Mouse (Mus musculus) adrenal gland, postnatal 14 days (tissue): ENCODE measurements around the gene Gdf2. TPM values are rescaled to one million over a fixed set of nuclear protein-coding genes. Genes with fewer than 3 reads are reported as not detected.

Source experiments
- DNase-seq: peaks from one replicate; pipeline ENCODE4 v3.0.0; 2021; ENCODE audit warnings: mixed read lengths
- long read RNA-seq, 2 experiments: library from polyadenylated mRNA; stranded (forward); transcript quantifications; one replicate each; pipeline ENCODE4 v2.0.0; 2021
- total RNA-seq: library from RNA; stranded (reverse); gene quantifications from 2 replicates; pipeline ENCODE4 v1.2.3, GENCODE M21; 2021

Gdf2 gene
- total RNA-seq, result 3.1 TPM in 1 of 2 replicates, not detected in the other
- long read RNA-seq, experiment 1, result 0 reads
- long read RNA-seq, experiment 2, partial matches to known transcripts, result 2 of 3 reads
- long read RNA-seq, experiment 2, other reads (novel, unspliced or antisense), result 0 of 3 reads

DNA sequence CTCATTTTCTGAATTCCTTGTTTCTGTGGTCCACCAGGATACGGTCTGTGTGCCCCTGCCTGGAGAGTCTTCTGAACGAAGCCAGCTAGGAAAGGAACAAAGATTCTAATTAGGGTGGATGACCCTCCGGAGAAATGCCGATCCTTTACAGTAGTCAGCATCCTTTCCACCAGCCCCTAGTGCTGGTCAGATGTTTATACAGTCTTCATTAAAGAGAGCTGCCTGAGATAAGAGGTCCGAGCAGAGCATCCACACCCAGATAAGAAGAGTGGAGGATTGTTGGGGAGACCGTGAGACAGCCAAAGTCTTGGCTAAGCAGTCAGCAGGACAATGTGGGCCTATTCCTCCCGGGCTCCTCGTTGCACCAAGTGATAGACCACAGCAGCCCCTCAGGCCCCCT lies at the start of gene Gdf2:
Gene Gdf2, plus strand, starts transcription at position 301 of the 400 bp plus-strand sequence.
- DNase-seq, result no peak

DNA sequence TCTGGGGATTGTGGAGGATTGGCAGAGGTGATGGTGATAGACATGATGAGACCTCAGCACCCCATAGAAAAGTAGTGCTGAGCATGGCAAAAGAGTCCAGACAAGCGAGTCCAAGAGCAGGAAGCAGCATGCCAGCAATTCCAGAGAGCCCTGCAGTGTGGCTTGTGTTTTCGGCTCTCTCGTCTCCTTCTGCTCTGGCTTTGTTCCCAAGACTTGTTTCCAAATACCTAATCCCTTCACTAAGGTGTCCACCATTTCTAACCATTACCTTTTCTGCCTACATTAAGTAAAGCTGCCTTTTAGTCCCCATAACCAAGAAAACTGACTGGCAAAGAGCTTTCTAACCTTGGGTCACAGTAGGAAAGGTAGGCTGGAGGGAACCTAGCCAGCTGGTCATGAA lies 49.3 kb upstream of the Gdf2 start:
- no peak for DNase-seq

DNA sequence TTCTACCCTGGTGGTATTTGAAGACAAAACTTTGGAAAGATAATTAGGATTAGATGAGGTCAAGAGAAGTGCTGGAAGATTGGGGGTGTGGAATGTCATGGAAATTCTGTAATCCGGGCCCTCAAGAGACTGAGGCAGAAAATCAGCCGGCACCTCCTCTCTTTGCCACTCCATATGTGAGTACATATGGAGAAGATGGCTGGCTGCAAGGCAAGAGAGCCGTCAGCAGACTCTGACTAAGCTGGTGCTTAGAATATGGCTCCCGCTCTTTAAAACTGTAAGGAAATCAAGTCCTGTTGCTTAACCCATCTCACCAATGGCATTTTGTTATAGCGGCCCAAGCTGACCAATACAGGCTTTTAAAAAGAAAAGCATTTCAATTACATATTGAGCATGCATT lies 45.1 kb upstream of the Gdf2 start:
- DNase-seq, result no peak

DNA sequence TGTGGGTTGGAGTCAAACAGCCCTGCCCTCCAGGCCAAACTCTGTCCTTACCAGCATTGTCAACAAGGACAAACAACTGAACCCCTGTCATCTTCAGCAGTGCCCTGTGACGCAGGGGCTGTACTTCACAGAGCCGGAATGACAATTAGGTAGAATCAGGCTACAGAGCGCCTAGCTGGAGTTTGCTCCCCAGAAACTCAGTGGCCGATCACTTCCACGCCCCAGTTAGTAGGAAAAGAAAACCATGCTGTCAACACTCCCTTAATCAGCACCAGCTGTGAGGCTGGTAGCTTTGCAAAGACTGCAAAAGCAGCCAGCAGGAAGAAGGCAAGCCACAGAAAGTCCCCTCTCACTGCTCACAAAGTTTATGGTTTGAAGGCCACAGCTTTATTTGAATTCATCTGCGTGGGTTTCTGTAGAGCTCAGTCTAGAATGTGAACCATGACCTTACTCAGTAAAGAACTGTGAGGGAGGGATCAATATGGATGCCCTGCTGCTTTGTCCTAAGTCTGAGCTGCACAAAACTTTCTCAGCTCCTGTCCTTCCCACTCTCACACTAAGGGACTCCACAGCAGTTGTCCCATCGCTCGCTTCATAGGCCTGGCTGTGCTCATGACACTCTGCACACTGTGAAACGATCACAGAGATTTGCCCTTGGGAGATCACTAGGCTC lies 44.1 kb upstream of the Gdf2 start:
- peak; percentile 7 for DNase-seq

DNA sequence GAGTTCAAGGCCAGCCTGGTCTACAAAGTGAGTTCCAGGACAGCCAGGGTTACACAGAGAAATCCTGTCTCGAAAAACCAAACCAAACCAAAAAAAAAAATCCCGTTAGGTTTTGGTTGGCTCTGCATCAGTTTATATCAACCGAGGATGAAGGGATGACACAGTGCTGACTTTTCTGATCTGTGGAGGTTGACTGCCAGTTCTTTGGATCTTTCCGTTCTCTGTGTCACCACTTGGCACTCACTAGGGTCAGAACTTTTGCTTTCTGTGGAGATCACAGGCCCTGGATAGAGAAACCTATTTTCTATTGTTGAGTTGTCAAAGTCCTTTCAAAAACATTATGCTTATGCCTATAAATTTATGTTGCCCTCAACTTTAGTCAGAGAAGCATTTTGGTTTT lies 38.1 kb upstream of the Gdf2 start:
- DNase-seq, result no peak

DNA sequence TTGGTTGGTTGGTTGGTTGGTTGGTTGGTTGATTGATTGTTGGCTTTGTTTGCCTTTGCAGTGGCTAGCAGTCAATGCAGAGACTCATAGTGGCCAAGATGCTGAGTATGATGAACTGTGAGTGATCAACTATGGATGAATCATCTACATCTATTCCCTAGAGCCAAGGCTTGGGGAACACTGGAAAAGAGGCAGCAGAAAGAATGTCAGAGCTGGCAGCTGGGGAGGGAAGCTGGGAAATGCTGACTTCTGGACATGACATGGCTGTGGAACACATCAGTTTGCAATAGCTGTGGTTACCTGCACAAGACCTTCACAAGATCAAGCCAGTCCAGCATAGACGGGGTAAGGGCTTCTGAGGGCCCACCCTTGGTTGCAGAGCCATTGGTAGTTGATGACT lies 37.6 kb upstream of the Gdf2 start:
- DNase-seq, result no peak

DNA sequence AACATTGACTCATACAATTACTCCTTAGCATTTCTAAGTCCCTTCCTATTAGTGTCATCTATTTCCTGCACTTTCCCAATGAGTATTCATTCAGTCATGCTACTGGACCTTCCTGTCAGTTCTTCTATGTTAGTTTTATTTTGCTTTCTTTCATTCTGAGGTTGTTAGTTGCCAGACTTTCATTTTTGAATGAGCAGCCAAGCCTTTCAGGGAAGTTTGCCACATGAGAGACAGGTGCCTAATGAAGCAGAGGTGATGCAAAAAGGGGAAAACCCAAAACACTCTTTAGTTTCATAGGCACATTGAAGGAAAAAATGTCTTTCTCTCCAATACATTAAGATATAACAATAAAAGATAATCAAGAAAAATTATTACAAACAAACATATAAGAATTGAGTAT lies 36.0 kb upstream of the Gdf2 start:
- DNase-seq, result no peak

DNA sequence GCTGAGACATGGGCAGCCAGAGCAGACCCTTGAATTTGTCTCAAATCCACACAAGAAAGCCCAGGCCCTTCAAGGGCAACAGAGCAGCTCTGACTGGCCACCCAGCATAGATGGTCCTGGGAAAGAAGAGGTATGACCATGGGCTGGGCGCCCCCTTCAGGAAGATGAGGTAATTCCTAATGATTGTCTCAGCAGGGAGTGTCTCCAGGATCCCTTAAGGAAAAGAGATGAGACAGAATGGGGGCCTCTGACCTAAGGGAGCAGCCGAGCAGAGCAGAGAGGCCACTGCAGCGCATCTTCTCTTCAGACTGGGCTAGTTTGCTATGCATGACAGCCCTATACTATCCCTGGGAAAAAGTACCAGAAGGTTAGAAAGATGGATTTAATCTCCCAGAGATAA lies 27.1 kb upstream of the Gdf2 start:
- DNase-seq, result peak; percentile 84

DNA sequence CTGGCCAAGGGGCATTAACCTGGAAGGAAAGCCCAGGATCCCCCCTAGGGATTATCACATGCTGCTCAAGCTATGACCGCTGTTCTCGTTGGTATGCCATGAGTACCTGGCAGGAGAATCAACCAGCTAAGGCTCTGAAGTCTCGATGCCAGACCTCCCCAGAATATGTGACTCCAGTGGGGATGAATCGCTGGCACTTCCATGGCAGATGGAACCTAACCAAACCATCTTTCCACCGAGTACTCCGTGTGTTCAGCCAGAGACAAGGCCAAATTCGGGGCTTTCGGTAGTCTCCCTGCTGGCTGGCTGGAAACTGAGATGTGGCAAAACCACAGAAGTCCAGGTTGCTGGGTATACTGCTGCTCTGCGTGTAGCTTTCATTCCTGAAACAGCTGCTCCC lies 26.6 kb upstream of the Gdf2 start:
- no peak for DNase-seq

DNA sequence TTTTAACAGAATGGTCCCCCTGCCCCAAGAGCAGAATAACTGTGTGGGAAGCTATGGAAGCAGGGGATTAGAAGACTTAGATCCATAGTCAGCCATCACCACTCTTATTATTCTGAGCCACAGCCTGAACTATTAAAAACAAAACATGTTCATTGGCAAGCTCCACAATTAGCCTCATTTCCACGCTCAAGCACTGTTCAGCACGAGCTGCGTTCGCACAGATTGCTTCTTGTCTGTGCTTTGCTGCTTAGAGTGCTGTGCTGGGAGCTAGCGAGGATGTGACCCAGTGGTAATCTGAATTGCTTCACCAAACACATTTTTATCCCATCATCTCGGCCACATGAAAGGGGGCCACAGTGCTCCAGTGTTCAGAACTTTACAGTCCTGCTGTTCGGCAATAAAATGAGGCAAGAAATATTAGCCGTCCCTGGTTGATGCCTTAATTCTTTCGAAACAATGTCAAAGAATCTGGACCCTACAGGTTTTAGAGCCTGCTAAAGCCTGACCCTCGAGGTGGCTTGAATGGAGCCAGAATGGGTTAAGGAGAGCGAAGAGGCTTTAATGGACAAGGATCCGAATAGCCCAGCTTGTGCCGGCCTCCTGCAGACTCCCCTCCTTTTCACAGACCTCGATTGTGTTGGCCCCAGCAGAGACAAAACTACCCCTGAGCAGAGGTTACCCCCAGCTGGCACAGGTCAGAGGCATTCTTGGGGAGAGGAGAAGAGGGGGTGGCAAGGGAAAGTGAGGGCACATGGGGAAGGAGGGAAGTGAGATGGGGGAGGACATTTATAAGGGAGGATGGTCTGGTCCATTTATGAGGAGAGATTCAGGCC lies 19.9 kb upstream of the Gdf2 start:
- no peak for DNase-seq

DNA sequence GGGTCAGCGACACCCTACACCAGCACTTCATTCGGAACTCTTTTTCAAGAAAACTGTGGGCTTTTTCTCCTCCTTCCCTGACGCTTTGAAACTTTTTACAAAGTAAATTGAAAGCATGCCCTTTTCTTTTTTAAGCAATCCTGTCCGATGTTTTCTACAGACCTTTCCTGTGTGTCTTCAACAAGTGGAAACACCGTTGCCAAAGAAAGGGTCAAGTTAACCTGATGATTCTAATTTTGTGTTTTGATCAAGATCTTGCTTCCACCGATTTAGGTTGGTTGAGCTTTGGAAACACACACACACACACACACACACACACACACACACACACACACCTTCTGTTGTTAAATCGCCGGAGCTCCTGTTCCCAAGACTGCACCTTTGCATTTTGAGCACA lies 18.1 kb upstream of the Gdf2 start:
- DNase-seq, result no peak

DNA sequence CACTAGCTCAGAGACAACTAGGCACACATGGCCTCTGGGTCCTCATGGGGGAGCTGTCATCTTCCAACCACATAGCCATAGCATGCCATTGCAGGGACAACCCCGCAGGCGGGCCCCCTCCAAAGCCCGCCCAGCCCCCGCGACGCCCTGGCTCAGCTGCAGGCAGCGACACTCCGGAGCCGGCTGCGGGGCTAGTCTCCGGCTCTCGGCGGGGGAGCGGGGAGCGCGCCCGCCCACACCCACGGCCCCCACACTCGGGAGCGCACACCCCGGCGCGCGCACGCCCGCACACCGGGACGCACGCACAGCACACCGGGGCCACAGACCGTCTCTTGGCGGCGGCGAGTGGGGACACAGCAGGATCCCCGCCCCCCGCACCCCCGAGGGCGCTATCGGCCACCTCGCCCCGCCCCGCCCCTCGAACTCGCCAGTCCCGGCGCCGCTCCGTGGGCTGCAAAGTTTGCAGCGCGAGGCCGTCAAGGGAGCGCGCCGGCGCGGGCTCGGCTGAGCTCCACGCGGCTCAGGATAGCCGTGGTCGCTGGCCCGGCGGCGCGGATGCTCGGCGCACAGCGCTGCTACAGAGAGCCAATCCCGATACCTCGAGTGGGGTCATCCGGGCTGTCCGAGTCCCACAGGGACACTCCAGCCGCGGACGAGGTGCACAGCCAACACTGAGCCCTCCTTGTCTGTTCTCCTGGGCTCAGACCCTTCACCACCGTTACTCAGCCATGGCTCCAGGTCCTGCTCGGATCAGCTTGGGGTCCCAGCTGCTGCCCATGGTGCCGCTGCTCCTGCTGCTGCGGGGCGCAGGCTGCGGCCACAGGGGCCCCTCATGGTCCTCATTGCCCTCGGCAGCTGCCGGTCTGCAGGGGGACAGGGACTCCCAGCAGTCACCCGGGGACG lies 17.4 kb upstream of the Gdf2 start, which contains the start of gene Gdf10:
Gene Gdf10, plus strand, starts transcription at position 420 of the 903 bp plus-strand sequence.
- peak; percentile 56 for DNase-seq

DNA sequence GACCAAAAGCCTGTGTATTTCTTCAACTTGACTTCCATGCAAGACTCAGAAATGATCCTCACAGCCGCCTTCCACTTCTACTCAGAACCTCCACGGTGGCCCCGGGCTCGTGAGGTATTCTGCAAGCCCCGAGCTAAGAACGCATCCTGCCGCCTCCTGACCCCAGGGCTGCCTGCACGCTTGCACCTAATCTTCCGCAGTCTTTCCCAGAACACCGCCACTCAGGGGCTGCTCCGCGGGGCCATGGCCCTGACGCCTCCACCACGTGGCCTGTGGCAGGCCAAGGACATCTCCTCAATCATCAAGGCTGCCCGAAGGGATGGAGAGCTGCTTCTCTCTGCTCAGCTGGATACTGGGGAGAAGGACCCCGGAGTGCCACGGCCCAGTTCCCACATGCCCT lies 9.0 kb upstream of the Gdf2 start:
- DNase-seq, result no peak

DNA sequence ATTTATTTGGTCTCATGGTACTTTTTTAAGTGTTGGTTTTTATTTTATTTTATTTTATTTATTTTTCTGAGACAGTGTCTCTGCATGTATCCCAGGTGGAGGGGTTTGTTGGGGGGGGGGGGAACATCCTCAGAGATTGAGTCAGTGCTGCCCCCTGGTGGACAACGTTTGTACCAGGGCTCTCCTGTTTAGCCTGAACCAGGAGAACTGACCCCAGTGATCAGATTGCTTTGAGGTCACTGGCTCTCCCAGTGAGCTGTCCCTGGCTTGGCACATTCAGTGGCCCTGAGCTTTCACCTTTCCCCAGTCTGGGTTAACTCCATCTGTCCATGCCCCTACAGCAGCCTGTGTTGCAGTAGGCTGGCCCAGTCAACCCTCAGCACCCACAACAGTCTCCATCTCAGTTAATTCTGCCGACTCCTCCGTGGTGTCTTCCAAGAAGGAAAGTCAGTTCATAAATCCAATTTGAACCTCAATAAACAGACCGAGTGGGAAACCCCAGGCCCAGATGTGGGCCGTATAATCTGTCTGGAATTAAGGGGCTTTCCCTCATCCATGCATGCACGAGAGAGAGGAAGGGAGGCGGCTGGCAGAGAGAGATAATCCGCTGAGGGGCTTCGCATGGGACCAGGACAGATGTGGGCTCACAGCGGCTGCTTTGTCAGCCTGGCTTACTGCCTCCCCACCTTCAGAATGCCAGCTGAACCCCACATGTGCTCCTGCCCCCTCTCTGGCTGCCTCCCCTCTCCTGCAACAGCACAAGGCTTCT lies 7.7 kb upstream of the Gdf2 start:
- peak; percentile 84 for DNase-seq

DNA sequence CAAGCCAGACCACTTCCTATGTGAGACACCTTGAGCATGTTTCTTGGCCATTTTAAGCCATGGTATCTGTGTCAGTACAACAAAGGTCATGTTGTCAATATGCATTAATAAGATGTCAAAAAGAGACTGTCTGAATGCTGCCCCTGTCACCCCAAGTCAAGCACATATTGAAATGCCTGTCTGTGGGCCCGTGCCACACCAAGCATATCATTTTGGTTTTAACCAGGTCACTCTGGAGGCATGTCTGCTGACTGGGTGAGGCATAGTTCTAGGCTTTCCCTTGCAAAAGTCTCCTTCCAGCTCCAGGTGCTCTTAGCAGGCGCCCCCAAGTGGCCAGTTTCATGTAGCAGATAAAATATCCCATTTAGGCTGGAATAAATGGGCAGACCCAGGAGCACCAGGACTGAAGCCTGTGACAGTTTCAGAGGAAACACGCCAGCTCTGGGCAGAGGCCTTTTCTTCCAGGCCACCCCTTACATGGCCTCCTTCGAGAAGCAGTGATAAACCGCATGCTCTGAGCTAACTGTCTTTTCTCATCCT lies 7.0 kb upstream of the Gdf2 start:
- peak; percentile 68 for DNase-seq

DNA sequence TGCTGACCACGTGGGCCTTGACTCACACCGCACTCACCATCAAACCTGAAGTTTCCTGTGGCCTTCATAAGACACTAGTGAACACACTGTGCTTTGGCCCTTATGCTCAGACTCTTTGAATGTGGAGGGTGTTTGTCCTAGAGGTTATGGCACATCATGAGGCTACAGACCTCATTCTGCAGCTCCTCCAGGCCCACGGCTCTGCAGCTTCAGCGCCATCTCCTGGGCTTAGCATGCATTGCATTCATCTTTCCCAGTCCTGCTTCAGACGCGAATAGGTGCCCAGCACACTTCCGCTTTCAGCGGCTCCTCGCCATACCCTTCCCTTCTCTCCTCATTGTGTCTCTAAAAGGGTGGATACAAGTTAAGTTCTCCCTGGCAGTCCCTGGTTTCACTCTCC lies 1.7 kb upstream of the Gdf2 start:
- peak; percentile 84 for DNase-seq

DNA sequence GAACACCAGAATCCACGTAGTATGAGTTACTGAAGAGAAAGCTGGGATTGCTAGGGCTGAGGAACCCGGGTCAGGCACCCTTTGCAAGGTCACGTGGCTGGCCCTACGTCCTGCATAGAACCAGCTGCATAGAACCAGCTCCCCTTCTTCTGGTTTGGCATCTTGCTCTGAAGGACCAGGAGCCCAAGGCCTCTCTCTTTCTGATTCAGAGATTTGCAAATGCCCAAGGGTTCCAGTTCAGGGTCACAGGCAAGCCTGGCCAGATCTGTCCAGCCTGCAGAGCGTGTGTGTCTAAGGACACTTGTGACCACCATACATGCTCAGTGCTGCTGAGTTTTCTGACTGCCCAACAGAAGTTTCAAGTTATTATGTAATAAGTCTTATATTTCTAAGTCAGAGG lies 1.4 kb downstream of the Gdf2 start:
- DNase-seq, result peak; percentile 64

DNA sequence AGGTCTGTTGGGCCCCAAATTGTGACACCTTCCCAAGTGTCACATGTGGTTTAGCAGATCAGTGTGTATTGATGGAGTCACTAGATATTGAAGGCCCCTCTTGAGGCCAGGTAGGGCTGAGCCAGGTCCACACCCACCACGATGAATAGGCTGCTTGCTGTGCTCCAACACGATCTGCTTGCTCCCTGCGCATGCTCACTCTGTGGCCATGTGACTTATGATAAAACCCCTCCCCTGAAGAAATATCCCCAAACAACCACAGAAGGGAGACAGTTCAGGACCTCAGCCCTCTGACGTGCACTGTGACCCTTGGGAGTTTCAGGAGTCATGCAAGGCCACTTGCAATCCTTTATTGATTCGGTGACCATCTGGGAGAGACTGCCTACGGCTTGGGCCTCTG lies 5.3 kb downstream of the Gdf2 start:
- no peak for DNase-seq

DNA sequence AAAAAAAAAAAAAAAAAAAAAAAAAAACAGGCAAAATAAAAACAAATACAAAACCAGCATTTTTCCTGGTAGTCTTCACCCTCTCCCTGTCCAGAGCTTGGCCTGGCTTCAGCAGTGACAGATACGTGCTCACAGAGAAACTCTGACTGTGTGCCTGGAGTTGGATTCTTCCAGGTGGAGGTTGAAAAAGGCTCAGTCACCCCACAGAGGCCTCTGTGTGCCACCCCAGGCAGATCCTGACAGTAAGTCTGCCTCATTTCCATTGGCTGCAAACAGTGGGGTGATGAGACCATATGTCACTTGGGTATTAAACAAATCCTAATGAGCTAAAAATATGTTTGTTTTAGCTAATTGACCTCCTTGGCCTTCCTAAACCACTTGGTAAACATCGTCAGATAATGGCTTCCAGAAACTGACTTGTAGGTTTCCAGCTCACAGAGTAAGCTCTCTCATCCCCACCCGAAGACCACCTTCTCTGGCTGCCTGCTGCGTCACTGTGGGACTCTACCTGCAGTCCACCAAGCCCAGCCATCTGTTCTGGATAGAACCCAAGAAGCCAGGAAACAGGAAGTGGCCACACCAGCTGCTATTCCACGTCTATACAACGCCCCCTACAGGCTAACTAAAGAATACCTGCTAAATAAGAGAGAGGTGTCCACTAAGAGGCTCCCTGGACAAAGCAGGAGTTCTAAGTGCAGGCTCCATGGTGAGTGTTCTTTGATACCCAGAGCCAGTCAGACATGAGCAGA lies 11.6 kb downstream of the Gdf2 start:
- DNase-seq, result no peak

DNA sequence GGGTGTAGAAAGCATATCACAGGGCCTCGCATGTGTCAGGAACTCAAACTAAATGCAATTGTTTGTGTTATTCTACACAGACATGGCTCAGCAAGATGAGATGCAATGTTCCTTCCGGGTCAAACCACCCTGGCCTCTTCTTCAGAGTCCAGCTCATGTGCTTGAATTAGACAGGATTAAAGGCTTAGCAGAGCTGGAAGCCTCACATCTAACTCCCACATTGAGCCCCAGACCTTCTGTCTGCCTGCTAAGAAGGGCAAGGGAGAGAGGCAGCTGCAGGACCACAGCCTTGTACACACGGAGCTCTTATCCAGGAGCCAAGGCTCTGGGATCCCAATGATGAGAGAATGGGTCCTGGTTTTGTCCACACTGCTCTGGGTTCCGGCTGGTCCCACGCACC lies 12.9 kb downstream of the Gdf2 start, which contains the start of gene Rbp3:
Gene Rbp3, plus strand, starts transcription at position 243 of the 400 bp plus-strand sequence.
- no peak for DNase-seq

DNA sequence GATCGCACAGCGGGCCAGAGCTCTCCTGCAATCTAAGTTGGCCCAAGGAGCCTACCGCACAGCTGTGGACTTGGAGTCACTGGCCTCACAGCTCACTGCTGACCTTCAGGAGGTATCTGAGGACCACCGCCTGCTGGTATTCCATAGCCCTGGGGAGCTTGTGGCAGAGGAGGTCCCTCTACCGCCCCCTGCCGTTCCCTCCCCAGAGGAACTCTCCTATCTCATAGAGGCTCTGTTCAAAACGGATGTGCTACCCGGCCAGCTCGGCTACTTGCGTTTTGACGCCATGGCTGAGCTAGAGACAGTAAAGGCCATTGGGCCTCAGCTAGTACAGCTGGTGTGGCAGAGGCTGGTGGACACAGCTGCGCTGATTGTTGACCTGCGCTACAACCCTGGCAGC lies 15.2 kb downstream of the Gdf2 start:
- no peak for DNase-seq
